Comparison of ENCODE assay signal across 7 mouse cellular contexts in genomic region chr13:28885083-28886037, GRCm38 (mm10).
DNase-seq lines count a peak whose midpoint lies in the region; ATAC-seq and TF ChIP-seq lines count a peak whose summit lies in the region.

No protein-coding gene starts in this region.

- H3K79me2 ChIP-seq in C2C12 (ENCODE audit: control insufficient read depth, insufficient read depth) = peaks cover 49% of the 10 kb centered on the region

- peak overlapping the region; percentile 79 for H3ac ChIP-seq in C2C12 (ENCODE audit: control insufficient read depth, insufficient read length, low read depth)

- H3K4me3 ChIP-seq in C2C12 (ENCODE audit: insufficient read depth, poor library complexity, severe bottlenecking) = peak overlapping the region; percentile 43
- peak overlapping the region; percentile 79 for H3K4me3 ChIP-seq in forebrain, embryonic 15.5 days
- peak overlapping the region; percentile 63 for H3K4me3 ChIP-seq in stomach, embryonic 16.5 days (replicated peaks; ENCODE audit: low read length)

- under 1% methylated on average over 29 of the region's 30 CpGs for WGBS in forebrain, embryonic 15.5 days
- 1% methylated on average over 29 of the region's 30 CpGs for WGBS in stomach, embryonic 16.5 days

- H3K9me3 ChIP-seq in forebrain, embryonic 15.5 days = no peaks in the 10 kb centered on the region
- H3K9me3 ChIP-seq in stomach, embryonic 16.5 days (replicated peaks; ENCODE audit: control insufficient read depth, low read length) = no peaks in the 10 kb centered on the region

- DNase-seq in ES-CJ7 (ENCODE audit: low read depth, low spot score) = peak; percentile 50
- peak; percentile 5 for DNase-seq in induced T-regulatory cell, adult 2 months (ENCODE audit: low read depth)
- peak; percentile 46 for DNase-seq in lung, postnatal 14 days
- no peak for DNase-seq in cerebellum, adult 8-10 months

- no peak for TF ChIP-seq CTCF in C2C12 (IDR thresholded peaks at IDR 0.05; ENCODE audit: control insufficient read depth, insufficient read depth, insufficient read length)

- peak overlapping the region; percentile 72 for H3K9ac ChIP-seq in forebrain, embryonic 15.5 days (replicated peaks)
- H3K9ac ChIP-seq in stomach, embryonic 16.5 days (ENCODE audit: low read length) = peak overlapping the region; percentile 77

- H3K79me3 ChIP-seq in C2C12 (ENCODE audit: low read depth) = peaks cover 10% of the 10 kb centered on the region

- H3K27me3 ChIP-seq in C2C12 (ENCODE audit: control insufficient read depth, insufficient read depth, insufficient read length) = no peaks in the 10 kb centered on the region
- H3K27me3 ChIP-seq in forebrain, embryonic 15.5 days = no peaks in the 10 kb centered on the region
- H3K27me3 ChIP-seq in stomach, embryonic 16.5 days (ENCODE audit: control insufficient read depth, insufficient read depth, low read length) = peaks cover 9% of the 10 kb centered on the region

- peaks cover 41% of the 10 kb centered on the region for H3K4me1 ChIP-seq in forebrain, embryonic 15.5 days
- H3K4me1 ChIP-seq in stomach, embryonic 16.5 days (ENCODE audit: control insufficient read depth, insufficient read depth, low read length) = peaks cover 3% of the 10 kb centered on the region; the same call in 1 of the 2 replicates

- no peaks in the 10 kb centered on the region for H3K36me3 ChIP-seq in C2C12 (ENCODE audit: control insufficient read depth, insufficient read depth)
- no peaks in the 10 kb centered on the region for H3K36me3 ChIP-seq in forebrain, embryonic 15.5 days
- H3K36me3 ChIP-seq in stomach, embryonic 16.5 days (ENCODE audit: control insufficient read depth, insufficient read depth, low read length) = no peaks in the 10 kb centered on the region

- H3K27ac ChIP-seq in forebrain, embryonic 15.5 days (replicated peaks) = peak overlapping the region; percentile 42; the same call in 1 of the 2 replicates
- no peak overlapping the region for H3K27ac ChIP-seq in stomach, embryonic 16.5 days (ENCODE audit: low read length)

- H3K4me2 ChIP-seq in forebrain, embryonic 15.5 days (replicated peaks) = peak overlapping the region; percentile 67
- H3K4me2 ChIP-seq in stomach, embryonic 16.5 days (ENCODE audit: low read depth, low read length) = peak overlapping the region; percentile 73

- ATAC-seq in forebrain, embryonic 15.5 days (replicated peaks) = peak; percentile 72
- ATAC-seq in stomach, embryonic 16.5 days (ENCODE audit: insufficient read depth, low FRiP score) = peak; percentile 20; the same call in 1 of the 2 replicates

TF ChIP-seq in C2C12, 6 proteins besides CTCF, POLR2A, EP300 and RAD21:
- no peak for TF ChIP-seq MYOG (IDR thresholded peaks at IDR 0.05; ENCODE audit: control insufficient read depth, extremely low read depth, insufficient read length)
- no peak for TF ChIP-seq CEBPB (IDR thresholded peaks at IDR 0.05; ENCODE audit: low read depth)
- no peak for TF ChIP-seq MYOD1 (IDR thresholded peaks at IDR 0.05; ENCODE audit: control insufficient read depth, insufficient read length, low read depth)
- no peak for TF ChIP-seq USF1 (IDR thresholded peaks at IDR 0.05; ENCODE audit: low read depth)
- TF ChIP-seq MAX (IDR thresholded peaks at IDR 0.05) = no peak
- TF ChIP-seq FOSL1 (IDR thresholded peaks at IDR 0.05; ENCODE audit: insufficient read depth, low read length, poor library complexity, severe bottlenecking) = no peak
